Mouse (Mus musculus): Measurements from ENCODE around the gene Olfr524. TPM values are rescaled to one million over a fixed set of nuclear protein-coding genes. Genes with fewer than 3 reads are reported as not detected.
A peak's percentile ranks its signal among the peaks of the same experiment; 100 is the strongest.

Gene Olfr524
- total and polyA plus RNA-seq, 3 experiments, result not detected

GRCm38 (mm10) chr7:140190435-140190834 lies 15.3 kb downstream of the Olfr524 start:
- no peak for TF ChIP-seq UBTF (IDR thresholded peaks at IDR 0.05; ENCODE audit: borderline replicate concordance, insufficient read depth, low read depth, low read length)
- TF ChIP-seq MYC (IDR thresholded peaks at IDR 0.05; ENCODE audit: low read depth, low read length), result no peak
- no peak for TF ChIP-seq POLR2AphosphoS5 (IDR thresholded peaks at IDR 0.05; ENCODE audit: borderline replicate concordance, low read depth, low read length)
- TF ChIP-seq MXI1 (IDR thresholded peaks at IDR 0.05; ENCODE audit: low read depth, low read length), result no peak
- no peak for TF ChIP-seq TCF12 (IDR thresholded peaks at IDR 0.05; ENCODE audit: low read depth, low read length)
- TF ChIP-seq USF2 (IDR thresholded peaks at IDR 0.05; ENCODE audit: borderline replicate concordance in 1 of 2, insufficient read depth in 1 of 2, low read depth in 1 of 2, low read length in 2 of 2), result no peak
- TF ChIP-seq TBP (IDR thresholded peaks at IDR 0.05; ENCODE audit: low read depth, low read length), result no peak
- TF ChIP-seq NRF1 (IDR thresholded peaks at IDR 0.05; ENCODE audit: insufficient read depth, low read depth, low read length, poor library complexity, severe bottlenecking), result no peak
- TF ChIP-seq CTCF (IDR thresholded peaks at IDR 0.05 in 2 of 3, conservative IDR thresholded peaks at IDR 0.05 in 1 of 3; ENCODE audit: control insufficient read depth in 1 of 3, insufficient read depth in 1 of 3, low read depth in 2 of 3, low read length in 3 of 3, poor library complexity in 1 of 3, severe bottlenecking in 1 of 3), result no peak
- no peak for TF ChIP-seq ELF1 (IDR thresholded peaks at IDR 0.05; ENCODE audit: low read depth, low read length)
- no peak for TF ChIP-seq GATA1 (IDR thresholded peaks at IDR 0.05; ENCODE audit: low read depth, low read length)
- TF ChIP-seq SMC3 (IDR thresholded peaks at IDR 0.05; ENCODE audit: low read depth, low read length), result no peak
- TF ChIP-seq USF1 (IDR thresholded peaks at IDR 0.05; ENCODE audit: low read depth, low read length), result no peak
- TF ChIP-seq SIN3A (IDR thresholded peaks at IDR 0.05; ENCODE audit: low read length), result no peak
- Histone ChIP-seq H3K27me3 (ENCODE audit: control insufficient read depth in 1 of 2, insufficient read depth in 2 of 2, low read length in 2 of 2) (no peaks in the 10 kb centered on the region), H3K4me1 (ENCODE audit: control insufficient read depth in 1 of 2, insufficient read depth in 2 of 2, low read length in 2 of 2) (peaks cover 0 to 6% of the 10 kb centered on the region in 2 experiments; a peak in 2 of 4 replicates), H3K9ac (ENCODE audit: control insufficient read depth, low read depth, low read length, poor library complexity, severe bottlenecking) (no peak overlapping the region), H3K27ac (ENCODE audit: control insufficient read depth, low read depth, low read length) (no peak overlapping the region), H3K79me2 (ENCODE audit: control insufficient read depth, insufficient read depth, low read length, poor library complexity) (no peaks in the 10 kb centered on the region), H3K4me3 (ENCODE audit: control insufficient read depth in 1 of 2, insufficient read depth in 1 of 2, low read depth in 2 of 2, low read length in 2 of 2) (no peak overlapping the region), H3K36me3 (ENCODE audit: control insufficient read depth in 1 of 2, insufficient read depth in 2 of 2, low read length in 2 of 2) (no peaks in the 10 kb centered on the region), H3K9me3 (replicated peaks; ENCODE audit: insufficient read depth, low read length) (no peaks in the 10 kb centered on the region)
- no peak for DNase-seq (ENCODE audit: low read depth, low spot score)

GRCm38 (mm10) chr7:140188391-140189328 lies 17.1 kb downstream of the Olfr524 start:
- Histone ChIP-seq H3K4me1 (ENCODE audit: control insufficient read depth in 1 of 2, insufficient read depth in 2 of 2, low read length in 2 of 2) (peaks cover 0 to 6% of the 10 kb centered on the region in 2 experiments; a peak in 2 of 4 replicates), H3K9me3 (replicated peaks; ENCODE audit: insufficient read depth, low read length) (no peaks in the 10 kb centered on the region), H3K4me3 (ENCODE audit: control insufficient read depth in 1 of 2, insufficient read depth in 1 of 2, low read depth in 2 of 2, low read length in 2 of 2) (no peak overlapping the region), H3K79me2 (ENCODE audit: control insufficient read depth, insufficient read depth, low read length, poor library complexity) (no peaks in the 10 kb centered on the region), H3K27ac (ENCODE audit: control insufficient read depth, low read depth, low read length) (no peak overlapping the region), H3K36me3 (ENCODE audit: control insufficient read depth in 1 of 2, insufficient read depth in 2 of 2, low read length in 2 of 2) (no peaks in the 10 kb centered on the region), H3K9ac (ENCODE audit: control insufficient read depth, low read depth, low read length, poor library complexity, severe bottlenecking) (no peak overlapping the region), H3K27me3 (ENCODE audit: control insufficient read depth in 1 of 2, insufficient read depth in 2 of 2, low read length in 2 of 2) (no peaks in the 10 kb centered on the region)
- TF ChIP-seq RAD21 (IDR thresholded peaks at IDR 0.05; ENCODE audit: low read depth, low read length), result peak; percentile 27
- TF ChIP-seq CTCF (IDR thresholded peaks at IDR 0.05 in 2 of 3, conservative IDR thresholded peaks at IDR 0.05 in 1 of 3; ENCODE audit: control insufficient read depth in 1 of 3, insufficient read depth in 1 of 3, low read depth in 2 of 3, low read length in 3 of 3, poor library complexity in 1 of 3, severe bottlenecking in 1 of 3), result peak; percentile 13 to 72 (median 70); a peak in 4 of 6 replicates
- TF ChIP-seq MYC (IDR thresholded peaks at IDR 0.05; ENCODE audit: low read depth, low read length), result peak; percentile 66; the same call in 1 of the 2 replicates
- peak; percentile 39 for TF ChIP-seq SMC3 (IDR thresholded peaks at IDR 0.05; ENCODE audit: low read depth, low read length)
- TF ChIP-seq RCOR1 (IDR thresholded peaks at IDR 0.05; ENCODE audit: low read depth, low read length), result no peak
- TF ChIP-seq EP300 (IDR thresholded peaks at IDR 0.05; ENCODE audit: low read depth in 1 of 2, low read length in 2 of 2), result peak in 1 of 2 experiments; percentile 19; a peak in 1 of 4 replicates
- TF ChIP-seq KAT2A (conservative IDR thresholded peaks at IDR 0.05; ENCODE audit: low read depth, low read length), result no peak
- TF ChIP-seq GATA1 (IDR thresholded peaks at IDR 0.05; ENCODE audit: low read depth, low read length), result peak; percentile 75
- TF ChIP-seq TCF12 (IDR thresholded peaks at IDR 0.05; ENCODE audit: low read depth, low read length), result peak; percentile 13; the same call in 1 of the 2 replicates
- DNase-seq (ENCODE audit: low read depth, low spot score), result peak; percentile 79
